Mouse (Mus musculus) forebrain, postnatal 0 days (tissue): Measurements from ENCODE around the gene Frmd4a. TPM values are rescaled to one million over a fixed set of nuclear protein-coding genes. Genes with fewer than 3 reads are reported as not detected.

Experiments used
- ATAC-seq: fragments of 200-750 bp; cut with Nextera tagmentation; 2 replicates; pipeline ENCODE4 v1.8.0; 2017; ENCODE audit warnings: mild to moderate bottlenecking, moderate library complexity
- DNase-seq: peaks from one replicate; pipeline ENCODE4 v3.0.0-alpha.2; 2015
- H3K27ac ChIP-seq: fragments of 300-500 bp; sonication (generic); 2 replicates; pipeline ENCODE4 v1.5.1; 2014; ENCODE audit warnings: low read depth, mild to moderate bottlenecking, antibody characterized with exemption, low read length, moderate library complexity, mixed read lengths
- H3K27me3 ChIP-seq: fragments of 300-500 bp; sonication (generic); 2 replicates; pipeline ENCODE4 v1.6.1; 2014; ENCODE audit warnings: mild to moderate bottlenecking, low read length, mixed read lengths; ENCODE audit not compliant: insufficient read depth
- H3K36me3 ChIP-seq: fragments of 300-500 bp; sonication (generic); 2 replicates; pipeline ENCODE4 v1.6.1; 2014; ENCODE audit warnings: mild to moderate bottlenecking, moderate library complexity; ENCODE audit not compliant: insufficient read depth
- H3K4me1 ChIP-seq: fragments of 300-500 bp; sonication (generic); 2 replicates; pipeline ENCODE4 v1.6.1; 2014; ENCODE audit warnings: antibody characterized with exemption; ENCODE audit not compliant: insufficient read depth
- H3K4me2 ChIP-seq: fragments of 300-500 bp; sonication (generic); 2 replicates; pipeline ENCODE4 v1.6.1; 2014; ENCODE audit warnings: low read depth, mild to moderate bottlenecking, moderate library complexity
- H3K4me3 ChIP-seq: fragments of 300-500 bp; sonication (generic); 2 replicates; pipeline ENCODE4 v1.5.1; 2014; ENCODE audit warnings: low read depth, low read length, mixed read lengths
- H3K9ac ChIP-seq: fragments of 300-500 bp; sonication (generic); 2 replicates; pipeline ENCODE4 v1.6.1; 2014; ENCODE audit warnings: mild to moderate bottlenecking
- H3K9me3 ChIP-seq: fragments of 300-500 bp; sonication (generic); 2 replicates; pipeline ENCODE4 v1.6.1; 2016; ENCODE audit warnings: low read length
- CTCF ChIP-seq: sonication (generic); IDR thresholded peaks from 2 replicates; pipeline ENCODE4 v1.5.1; 2016; ENCODE audit warnings: antibody characterized with exemption, control low read depth, low read depth
- WGBS: fragments of 180-500 bp; shearing (Covaris S2); extraction: QIAGEN DNeasy Blood & Tissue Kit; methylation state at CpG from one replicate; pipeline ENCODE4 v1.1.7; 2014; 5-methylcytosine and 5-hydroxymethylcytosine counted together
- polyA plus RNA-seq: library from polyadenylated mRNA; unstranded; fragments of >200 nt; fragmentation: Nextera tagmentation; extraction: Ambion mirVana; gene quantifications from 2 replicates; pipeline ENCODE4 v1.2.1, GENCODE M21; 2015
- total RNA-seq: library from RNA; depleted of rRNA; stranded (reverse); fragments of >200 nt; gene quantifications from 2 replicates; pipeline ENCODE4 v1.2.3, GENCODE M21; 2014

Gene Frmd4a
- total and polyA plus RNA-seq, 2 experiments from 2014 or later = 43.8 to 74.5 TPM

DNA sequence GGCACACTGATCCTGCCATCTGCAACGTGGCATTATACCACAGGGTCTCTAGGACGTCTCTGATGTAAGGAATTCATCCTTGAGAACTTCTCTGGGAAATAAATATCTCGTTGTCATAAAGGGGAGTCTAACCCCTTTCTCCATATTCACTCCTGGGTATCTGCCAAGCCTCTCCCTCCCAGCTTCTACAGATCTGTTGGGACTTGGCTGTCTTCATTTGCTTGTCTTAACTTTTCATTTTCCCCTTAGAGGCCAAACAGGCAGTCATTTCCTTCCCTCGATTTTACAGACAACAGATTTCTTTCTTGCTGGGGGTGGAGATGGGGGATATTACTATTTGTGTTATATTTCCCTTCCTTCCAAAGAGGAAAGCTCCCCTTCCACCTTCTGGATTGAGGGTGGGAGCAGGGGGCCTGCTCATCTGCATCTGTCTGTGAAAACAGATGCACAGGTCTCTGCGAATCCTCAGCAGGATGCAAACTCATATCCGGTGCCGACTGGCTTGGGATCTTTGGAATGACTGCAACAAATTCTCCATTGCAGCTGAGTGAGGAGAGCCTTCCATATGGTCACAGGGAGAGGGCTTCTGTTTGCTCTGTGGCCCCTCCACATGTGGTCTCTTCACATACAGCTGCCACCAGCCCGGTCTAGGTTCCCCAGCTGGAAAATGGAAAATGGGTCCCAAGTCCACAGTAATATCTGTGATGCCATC is 562.0 kb downstream of the Frmd4a start:
- no peak overlapping the region for H3K9ac ChIP-seq
- no peaks in the 10 kb centered on the region for H3K4me1 ChIP-seq
- no peak for ATAC-seq
- DNase-seq = no peak
- H3K4me3 ChIP-seq = no peak overlapping the region
- peaks cover 19% of the 10 kb centered on the region for H3K36me3 ChIP-seq
- H3K27ac ChIP-seq = 0 out of 2 replicates have a peak overlapping the region, but pooled peaks have one; percentile 45
- H3K27me3 ChIP-seq = no peaks in the 10 kb centered on the region
- no peaks in the 10 kb centered on the region for H3K9me3 ChIP-seq
- 68% methylated on average over 8 of the region's 8 CpGs for WGBS
- no peak overlapping the region for H3K4me2 ChIP-seq
- no peak for TF ChIP-seq CTCF

DNA sequence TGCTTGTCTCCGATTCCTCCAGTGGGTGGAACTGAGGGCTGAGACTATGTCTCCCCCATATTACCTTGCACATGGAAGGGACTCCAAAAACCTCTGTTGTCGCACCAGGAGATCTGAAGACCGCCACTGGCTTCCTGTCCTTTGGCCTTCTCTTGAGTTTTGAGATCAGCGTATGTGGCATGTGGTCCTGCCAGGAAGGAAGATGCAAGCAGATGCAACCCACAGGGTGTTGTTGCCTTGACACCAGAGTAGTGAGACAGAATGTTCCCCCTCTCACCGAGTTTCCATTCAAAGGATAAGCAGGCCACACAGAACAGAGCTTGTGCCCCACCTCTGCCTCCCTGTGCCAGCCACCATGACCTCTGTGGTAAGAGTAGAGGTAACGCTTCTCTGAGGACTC is 563.1 kb downstream of the Frmd4a start:
- H3K36me3 ChIP-seq = peaks cover 8% of the 10 kb centered on the region; the same call in 1 of the 2 replicates
- no peaks in the 10 kb centered on the region for H3K9me3 ChIP-seq
- no peak overlapping the region; the same call in 1 of the 2 replicates for H3K27ac ChIP-seq
- ATAC-seq = no peak
- WGBS = 76% methylated on average over 6 of the region's 6 CpGs
- no peak for TF ChIP-seq CTCF
- H3K4me3 ChIP-seq = no peak overlapping the region
- H3K4me1 ChIP-seq = no peaks in the 10 kb centered on the region
- H3K9ac ChIP-seq = no peak overlapping the region
- no peak for DNase-seq
- no peaks in the 10 kb centered on the region for H3K27me3 ChIP-seq
- H3K4me2 ChIP-seq = no peak overlapping the region

DNA sequence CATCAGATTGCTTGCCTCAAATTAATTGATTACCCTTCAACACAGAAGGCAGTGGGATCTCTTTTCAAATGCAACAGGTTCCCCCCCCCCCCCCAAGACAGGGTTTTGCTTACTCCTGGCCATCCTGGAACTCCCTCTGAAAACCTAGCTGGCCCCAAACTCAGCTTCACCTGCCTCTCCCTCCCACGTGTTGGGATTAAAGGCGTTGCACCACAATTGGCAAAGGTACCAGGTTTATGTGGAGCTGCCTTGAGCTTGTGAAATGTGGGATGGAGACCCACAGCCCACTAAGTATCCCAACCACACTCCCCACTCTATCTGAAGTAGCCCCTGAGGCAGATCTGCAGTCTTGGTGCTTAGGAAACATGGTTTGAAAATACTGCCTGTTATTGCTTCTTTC is 565.4 kb downstream of the Frmd4a start:
- no peaks in the 10 kb centered on the region for H3K9me3 ChIP-seq

GRCm38 (mm10) chr2:4584252-4584651 is 566.7 kb downstream of the Frmd4a start:
- Histone ChIP-seq H3K9me3 (no peaks in the 10 kb centered on the region), H3K4me1 (no peaks in the 10 kb centered on the region), H3K36me3 (peaks cover 32% of the 10 kb centered on the region), H3K27me3 (no peaks in the 10 kb centered on the region), H3K4me3 (no peak overlapping the region), H3K4me2 (no peak overlapping the region), H3K9ac (no peak overlapping the region), H3K27ac (no peak overlapping the region)
- 81% methylated on average over 5 of the region's 5 CpGs for WGBS
- no peak for TF ChIP-seq CTCF
- DNase-seq (no peak), ATAC-seq (no peak)

More for the DNA sequence above, 565.4 kb downstream of the Frmd4a start:
- Histone ChIP-seq H3K4me3 (no peak overlapping the region), H3K27ac (no peak overlapping the region), H3K36me3 (peaks cover 23% of the 10 kb centered on the region), H3K4me2 (no peak overlapping the region), H3K27me3 (no peaks in the 10 kb centered on the region), H3K4me1 (no peaks in the 10 kb centered on the region), H3K9ac (no peak overlapping the region)
- TF ChIP-seq CTCF = no peak
- DNase-seq = no peak
- 82% methylated on average over 2 of the region's 2 CpGs for WGBS
- no peak for ATAC-seq

DNA sequence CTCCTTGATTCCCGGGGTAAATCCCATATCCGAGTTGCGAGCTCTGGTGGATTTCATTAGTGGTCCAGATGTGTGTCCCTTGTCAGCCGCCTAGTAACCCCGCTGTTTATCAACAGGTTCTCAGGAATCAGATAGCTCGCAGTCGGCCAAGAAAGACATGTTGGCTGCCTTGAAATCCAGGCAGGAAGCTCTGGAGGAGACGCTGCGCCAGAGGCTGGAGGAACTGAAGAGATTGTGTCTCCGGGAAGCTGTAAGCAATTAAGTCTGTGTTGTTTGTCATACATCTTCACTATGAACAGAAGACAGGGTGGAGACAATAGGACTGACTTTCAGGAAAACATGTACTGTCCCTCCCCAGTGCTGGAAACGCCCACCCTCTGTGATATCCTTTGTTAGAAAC is 568.7 kb downstream of the Frmd4a start:
- no peak for TF ChIP-seq CTCF
- no peak overlapping the region for H3K4me2 ChIP-seq
- no peak for DNase-seq
- no peaks in the 10 kb centered on the region for H3K27me3 ChIP-seq
- WGBS = 78% methylated on average over 11 of the region's 11 CpGs
- H3K4me1 ChIP-seq = no peaks in the 10 kb centered on the region
- no peak for ATAC-seq
- no peak overlapping the region for H3K4me3 ChIP-seq
- no peak overlapping the region for H3K27ac ChIP-seq
- no peak overlapping the region for H3K9ac ChIP-seq
- H3K9me3 ChIP-seq = no peaks in the 10 kb centered on the region
- H3K36me3 ChIP-seq = peaks cover 35% of the 10 kb centered on the region

DNA sequence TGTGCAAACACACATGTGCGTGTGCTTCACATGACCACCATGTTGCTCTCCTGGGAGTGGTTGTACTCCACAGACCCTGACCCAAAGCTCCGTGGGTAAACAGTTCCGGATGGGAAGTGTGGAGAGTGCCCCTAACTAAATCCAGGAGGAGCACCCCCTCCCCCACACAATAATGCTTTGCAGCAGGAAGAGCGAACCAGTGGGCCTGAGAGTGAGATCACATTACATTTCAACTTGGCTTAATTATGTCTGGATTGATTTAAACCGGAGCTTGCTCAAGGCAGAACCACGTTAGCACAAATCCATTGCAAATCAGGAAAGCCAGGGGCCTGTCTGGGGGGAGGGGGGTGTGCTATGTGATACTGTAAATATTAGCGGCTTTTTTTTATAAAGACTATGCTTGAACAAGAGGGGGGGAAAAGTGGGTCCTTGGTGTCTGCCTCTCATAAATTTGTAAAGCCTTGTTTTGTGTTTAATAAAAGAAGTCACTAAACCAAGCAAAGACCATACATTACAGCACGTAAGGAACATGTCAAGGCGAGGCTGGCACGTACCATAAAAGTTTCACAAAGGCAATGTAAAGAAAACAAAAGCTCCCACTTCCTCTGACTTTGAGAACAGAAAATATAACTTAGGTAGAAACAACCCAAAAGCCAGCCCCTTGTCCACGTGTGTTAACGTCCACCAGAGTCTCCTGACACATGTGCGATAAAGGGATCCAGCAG is 570.3 kb downstream of the Frmd4a start:
- Histone ChIP-seq H3K27me3 (no peaks in the 10 kb centered on the region), H3K4me3 (no peak overlapping the region), H3K9ac (no peak overlapping the region), H3K4me2 (no peak overlapping the region), H3K36me3 (peaks cover 50% of the 10 kb centered on the region), H3K9me3 (no peaks in the 10 kb centered on the region), H3K27ac (no peak overlapping the region), H3K4me1 (no peaks in the 10 kb centered on the region)
- DNase-seq (no peak), ATAC-seq (no peak)
- no peak for TF ChIP-seq CTCF
- 67% methylated on average over 13 of the region's 13 CpGs for WGBS

GRCm38 (mm10) chr2:4591647-4592046 is 574.1 kb downstream of the Frmd4a start:
- ATAC-seq = no peak
- H3K36me3 ChIP-seq = peaks cover 79% of the 10 kb centered on the region
- no peak for TF ChIP-seq CTCF

More at GRCm38 (mm10) chr2:4591647-4592046, 574.1 kb downstream of the Frmd4a start:
- no peaks in the 10 kb centered on the region for H3K4me1 ChIP-seq
- H3K9ac ChIP-seq = no peak overlapping the region
- H3K4me3 ChIP-seq = no peak overlapping the region
- H3K9me3 ChIP-seq = no peaks in the 10 kb centered on the region
- no peak overlapping the region for H3K27ac ChIP-seq
- no peaks in the 10 kb centered on the region for H3K27me3 ChIP-seq
- H3K4me2 ChIP-seq = no peak overlapping the region
- DNase-seq = no peak
- 77% methylated on average over 3 of the region's 3 CpGs for WGBS
